Mouse (Mus musculus): ENCODE data around the gene Acot7. TPM values are rescaled to one million over a fixed set of nuclear protein-coding genes. Genes with fewer than 3 reads are reported as not detected.

Gene Acot7
- polyA plus RNA-seq, 1 experiment from 2014 or later: 63.4 TPM

GRCm38 (mm10) chr4:152153771-152154177 lies 24.2 kb upstream of the Acot7 start:
- Histone ChIP-seq H3K4me2 (peak overlapping the region; percentile 58), H3K27ac (ENCODE audit: poor library complexity, severe bottlenecking) (no peak overlapping the region), H3K9ac (0 out of 2 replicates have a peak overlapping the region, but pooled peaks have one; percentile 25), H3K9me3 (replicated peaks) (no peaks in the 10 kb centered on the region), H3K4me3 (peak overlapping the region; percentile 26), H3K4me1 (replicated peaks) (peaks cover 29% of the 10 kb centered on the region), H3K27me3 (replicated peaks) (peaks cover 80% of the 10 kb centered on the region), H3K36me3 (no peaks in the 10 kb centered on the region)
- no peak for ATAC-seq (ENCODE audit: insufficient number of reproducible peaks, low FRiP score)
- 2% methylated on average over 23 of the region's 23 CpGs for WGBS

- Histone ChIP-seq H3K4me2 (no peak overlapping the region), H3K4me3 (no peak overlapping the region), H3K4me1 (replicated peaks) (peaks cover 41% of the 10 kb centered on the region), H3K36me3 (no peaks in the 10 kb centered on the region), H3K9ac (no peak overlapping the region), H3K27ac (ENCODE audit: poor library complexity, severe bottlenecking) (no peak overlapping the region), H3K9me3 (replicated peaks) (no peaks in the 10 kb centered on the region), H3K27me3 (replicated peaks) (peaks cover 80% of the 10 kb centered on the region)
- no peak for ATAC-seq (ENCODE audit: insufficient number of reproducible peaks, low FRiP score)
- 54% methylated on average over 4 of the region's 4 CpGs for WGBS
Observed at GRCm38 (mm10) chr4:152155019-152155418, 22.9 kb upstream of the Acot7 start.

- H3K4me3 ChIP-seq: peak overlapping the region; percentile 40
- H3K36me3 ChIP-seq: no peaks in the 10 kb centered on the region
- no peak overlapping the region for H3K27ac ChIP-seq (ENCODE audit: poor library complexity, severe bottlenecking)
- peaks cover 82% of the 10 kb centered on the region for H3K27me3 ChIP-seq (replicated peaks)
- no peaks in the 10 kb centered on the region for H3K9me3 ChIP-seq (replicated peaks)
- WGBS: 16% methylated on average over 21 of the region's 21 CpGs
- H3K9ac ChIP-seq: no peak overlapping the region
- H3K4me1 ChIP-seq (replicated peaks): peaks cover 28% of the 10 kb centered on the region
- H3K4me2 ChIP-seq: peak overlapping the region; percentile 64
- no peak for ATAC-seq (ENCODE audit: insufficient number of reproducible peaks, low FRiP score)
Observed at GRCm38 (mm10) chr4:152157779-152158584, 20.0 kb upstream of the Acot7 start.

- Histone ChIP-seq H3K9ac (no peak within 1 kb of the TSS), H3K27ac (ENCODE audit: poor library complexity, severe bottlenecking) (no peak within 1 kb of the TSS), H3K36me3 (no peaks in the 10 kb centered on the region), H3K4me1 (replicated peaks) (peaks cover 24% of the 10 kb centered on the region), H3K9me3 (replicated peaks) (no peaks in the 10 kb centered on the region), H3K27me3 (replicated peaks) (peaks cover 78% of the 10 kb centered on the region), H3K4me3 (peak within 1 kb of the TSS; percentile 40), H3K4me2 (peak within 1 kb of the TSS; percentile 64)
- 5% methylated on average over 35 of the region's 35 CpGs for WGBS
- ATAC-seq (ENCODE audit: insufficient number of reproducible peaks, low FRiP score): no peak
Observed at GRCm38 (mm10) chr4:152158585-152159284, 19.2 kb upstream of the Acot7 start, which contains the start of gene Hes2. Gene Hes2 (plus strand): TSS chr4:152158867.

GRCm38 (mm10) chr4:152159285-152159678 lies 18.7 kb upstream of the Acot7 start:
- no peaks in the 10 kb centered on the region for H3K36me3 ChIP-seq
- no peak for ATAC-seq (ENCODE audit: insufficient number of reproducible peaks, low FRiP score)
- H3K9ac ChIP-seq: no peak overlapping the region
- H3K27ac ChIP-seq (ENCODE audit: poor library complexity, severe bottlenecking): no peak overlapping the region
- peaks cover 21% of the 10 kb centered on the region for H3K4me1 ChIP-seq (replicated peaks)
- peak overlapping the region; percentile 40 for H3K4me3 ChIP-seq
- WGBS: 2% methylated on average over 19 of the region's 19 CpGs
- peak overlapping the region; percentile 64 for H3K4me2 ChIP-seq
- H3K9me3 ChIP-seq (replicated peaks): no peaks in the 10 kb centered on the region
- peaks cover 82% of the 10 kb centered on the region for H3K27me3 ChIP-seq (replicated peaks)

- H3K9ac ChIP-seq: no peak overlapping the region
- H3K4me1 ChIP-seq (replicated peaks): peaks cover 21% of the 10 kb centered on the region
- no peaks in the 10 kb centered on the region for H3K9me3 ChIP-seq (replicated peaks)
- no peak overlapping the region for H3K27ac ChIP-seq (ENCODE audit: poor library complexity, severe bottlenecking)
- H3K27me3 ChIP-seq (replicated peaks): peaks cover 74% of the 10 kb centered on the region
- no peak overlapping the region for H3K4me2 ChIP-seq
- H3K36me3 ChIP-seq: no peaks in the 10 kb centered on the region
- ATAC-seq (ENCODE audit: insufficient number of reproducible peaks, low FRiP score): no peak
- WGBS: 40% methylated on average over 4 of the region's 4 CpGs
- H3K4me3 ChIP-seq: no peak overlapping the region
Observed at GRCm38 (mm10) chr4:152160748-152161147, 17.2 kb upstream of the Acot7 start.

GRCm38 (mm10) chr4:152161601-152162000 lies 16.3 kb upstream of the Acot7 start:
- peaks cover 21% of the 10 kb centered on the region for H3K4me1 ChIP-seq (replicated peaks)
- H3K4me2 ChIP-seq: no peak overlapping the region
- no peak overlapping the region for H3K27ac ChIP-seq (ENCODE audit: poor library complexity, severe bottlenecking)
- H3K36me3 ChIP-seq: no peaks in the 10 kb centered on the region
- 70% methylated on average over 6 of the region's 6 CpGs for WGBS
- no peak overlapping the region for H3K9ac ChIP-seq
- H3K9me3 ChIP-seq (replicated peaks): no peaks in the 10 kb centered on the region
- no peak for ATAC-seq (ENCODE audit: insufficient number of reproducible peaks, low FRiP score)
- no peak overlapping the region for H3K4me3 ChIP-seq
- H3K27me3 ChIP-seq (replicated peaks): peaks cover 74% of the 10 kb centered on the region

- no peaks in the 10 kb centered on the region for H3K9me3 ChIP-seq (replicated peaks)
- no peak for ATAC-seq (ENCODE audit: insufficient number of reproducible peaks, low FRiP score)
- H3K9ac ChIP-seq: no peak overlapping the region
- WGBS: 82% methylated on average over 2 of the region's 2 CpGs
- H3K4me2 ChIP-seq: no peak overlapping the region
- H3K27me3 ChIP-seq (replicated peaks): peaks cover 64% of the 10 kb centered on the region
- no peak overlapping the region for H3K27ac ChIP-seq (ENCODE audit: poor library complexity, severe bottlenecking)
- H3K36me3 ChIP-seq: no peaks in the 10 kb centered on the region
- H3K4me3 ChIP-seq: no peak overlapping the region
- H3K4me1 ChIP-seq (replicated peaks): peaks cover 21% of the 10 kb centered on the region
Observed at GRCm38 (mm10) chr4:152162748-152163147, 15.2 kb upstream of the Acot7 start.

- 0 out of 2 replicates have a peak overlapping the region, but pooled peaks have one; percentile 35 for H3K4me2 ChIP-seq
- H3K9ac ChIP-seq: 0 out of 2 replicates have a peak overlapping the region, but pooled peaks have one; percentile 20
- H3K27ac ChIP-seq (ENCODE audit: poor library complexity, severe bottlenecking): no peak overlapping the region
- no peak overlapping the region for H3K4me3 ChIP-seq
- WGBS: 28% methylated on average over 22 of the region's 22 CpGs
- H3K4me1 ChIP-seq (replicated peaks): no peaks in the 10 kb centered on the region
- no peaks in the 10 kb centered on the region for H3K36me3 ChIP-seq
- 0 out of 2 replicates have a peak, but pooled peaks have one; percentile 11 for ATAC-seq (ENCODE audit: insufficient number of reproducible peaks, low FRiP score)
- H3K27me3 ChIP-seq (replicated peaks): peaks cover 47% of the 10 kb centered on the region
- 0 out of 2 replicates have a peak, but pooled peaks cover 5% of the 10 kb centered on the region for H3K9me3 ChIP-seq (replicated peaks)
Observed at GRCm38 (mm10) chr4:152165036-152165931, 12.7 kb upstream of the Acot7 start.

- H3K4me1 ChIP-seq (replicated peaks): no peaks in the 10 kb centered on the region
- WGBS: 71% methylated on average over 8 of the region's 8 CpGs
- no peaks in the 10 kb centered on the region for H3K36me3 ChIP-seq
- no peak for ATAC-seq (ENCODE audit: insufficient number of reproducible peaks, low FRiP score)
- H3K9me3 ChIP-seq (replicated peaks): peaks cover 9% of the 10 kb centered on the region; the same call in 1 of the 2 replicates
- H3K4me3 ChIP-seq: no peak overlapping the region
- H3K27ac ChIP-seq (ENCODE audit: poor library complexity, severe bottlenecking): no peak overlapping the region
- H3K4me2 ChIP-seq: no peak overlapping the region
- no peak overlapping the region for H3K9ac ChIP-seq
- peaks cover 20% of the 10 kb centered on the region for H3K27me3 ChIP-seq (replicated peaks)
Observed at GRCm38 (mm10) chr4:152168052-152168451, 9.9 kb upstream of the Acot7 start.
